Mouse (Mus musculus) monocyte, adult 2 months (primary cell): ENCODE results near the gene Gpr26.

Experiments
- DNase-seq, 2 experiments: peaks; one replicate each; pipeline ENCODE4 v3.0.0; 2022; ENCODE audit warnings: low spot score in 2 of 2, low read depth in 1 of 2

Gene Gpr26

GRCm38 (mm10) chr7:131966023-131966915, at the start of gene Gpr26:
Gene Gpr26, plus strand, starts transcription at chr7:131966460.
- DNase-seq, result no peak

- DNase-seq, result no peak
These were observed 48.9 kb upstream of the Gpr26 start for GRCm38 (mm10) chr7:131917384-131917783.

GRCm38 (mm10) chr7:131927288-131928050, 38.8 kb upstream of the Gpr26 start:
- DNase-seq, result no peak

GRCm38 (mm10) chr7:131937611-131938010, 28.6 kb upstream of the Gpr26 start:
- DNase-seq, result no peak

GRCm38 (mm10) chr7:131951131-131951530, 15.1 kb upstream of the Gpr26 start:
- no peak for DNase-seq

- no peak for DNase-seq
These were observed 12.9 kb upstream of the Gpr26 start for GRCm38 (mm10) chr7:131953402-131953801.

GRCm38 (mm10) chr7:131958705-131959104, 7.6 kb upstream of the Gpr26 start:
- no peak for DNase-seq

GRCm38 (mm10) chr7:131960551-131960950, 5.7 kb upstream of the Gpr26 start:
- DNase-seq, result no peak

GRCm38 (mm10) chr7:131966916-131967494, 745 bp downstream of the Gpr26 start:
- no peak for DNase-seq

GRCm38 (mm10) chr7:131970255-131970654, 4.0 kb downstream of the Gpr26 start:
- no peak for DNase-seq

GRCm38 (mm10) chr7:131975867-131976266, 9.6 kb downstream of the Gpr26 start:
- no peak for DNase-seq

GRCm38 (mm10) chr7:131978609-131979008, 12.3 kb downstream of the Gpr26 start:
- no peak for DNase-seq

- DNase-seq, result no peak
These were observed 22.8 kb downstream of the Gpr26 start for GRCm38 (mm10) chr7:131989056-131989455.

- no peak for DNase-seq
These were observed 26.0 kb downstream of the Gpr26 start for GRCm38 (mm10) chr7:131992226-131992625.

GRCm38 (mm10) chr7:131992873-131993272, 26.6 kb downstream of the Gpr26 start:
- DNase-seq, result no peak

- DNase-seq, result no peak
These were observed 39.9 kb downstream of the Gpr26 start for GRCm38 (mm10) chr7:132005996-132006696.

- DNase-seq, result no peak
These were observed 42.7 kb downstream of the Gpr26 start for GRCm38 (mm10) chr7:132009002-132009401.

GRCm38 (mm10) chr7:132012969-132013679, 46.9 kb downstream of the Gpr26 start:
- no peak for DNase-seq

- DNase-seq, result no peak
These were observed 47.7 kb downstream of the Gpr26 start for GRCm38 (mm10) chr7:132013970-132014369.

- no peak for DNase-seq
These were observed 48.9 kb downstream of the Gpr26 start for GRCm38 (mm10) chr7:132015193-132015592.
